Mouse (Mus musculus) spleen, postnatal 4 days (tissue): ENCODE data around the gene Dlg1.
A peak's percentile ranks its signal among the peaks of the same experiment; 100 is the strongest.

Experiments used
- DNase-seq, 2 experiments: peaks; one replicate each; pipeline ENCODE4 v3.0.0; 2022; ENCODE audit warnings: low spot score in 2 of 2

Gene Dlg1

GRCm38 (mm10) chr16:31905331-31905730, 242.1 kb downstream of the Dlg1 start:
- no peak for DNase-seq

DNA sequence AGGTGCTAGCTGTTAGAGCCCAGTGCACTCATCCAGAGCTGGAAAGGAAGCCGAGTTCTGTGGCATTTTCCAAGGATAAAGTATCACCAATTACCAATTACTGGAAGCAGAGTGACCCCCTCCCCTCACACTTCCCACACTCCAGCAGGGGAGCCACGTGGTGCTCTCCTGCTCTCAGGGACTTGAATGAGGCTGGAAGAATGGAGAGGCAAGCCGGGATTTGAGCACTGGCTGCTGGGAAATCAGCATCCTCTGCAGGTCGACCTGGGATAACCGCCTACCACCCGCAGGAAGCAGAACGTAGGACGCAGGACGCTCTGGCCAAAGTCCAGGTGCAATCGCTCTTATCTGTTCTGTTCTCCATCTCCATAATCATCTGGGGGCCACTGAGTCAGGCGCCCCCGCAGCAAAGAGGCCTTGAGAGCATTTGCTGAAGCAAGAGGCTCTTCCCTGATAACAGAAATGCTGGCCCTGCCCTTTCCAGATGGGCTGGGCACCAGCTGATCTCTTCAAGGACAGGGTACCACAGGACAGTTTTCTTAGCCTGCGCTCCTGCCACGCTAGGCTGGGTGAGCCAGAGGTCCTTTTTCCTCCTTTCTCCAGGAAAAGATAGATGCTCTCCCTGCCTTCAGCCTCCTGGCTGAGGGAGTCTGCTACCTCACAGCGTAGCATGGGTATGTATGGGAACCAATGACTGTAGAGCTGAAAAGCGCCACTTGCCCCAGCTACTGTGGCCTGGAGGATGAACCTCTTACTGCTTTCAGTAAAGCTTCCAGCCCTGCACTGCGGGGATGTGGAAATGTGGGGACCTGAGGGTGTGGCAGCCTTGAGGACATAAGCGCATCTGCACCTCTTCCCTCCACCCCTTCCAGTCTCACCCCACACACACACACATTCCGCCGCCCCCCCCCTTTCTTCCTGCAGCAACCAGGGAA, 242.9 kb downstream of the Dlg1 start:
- DNase-seq: no peak

DNA sequence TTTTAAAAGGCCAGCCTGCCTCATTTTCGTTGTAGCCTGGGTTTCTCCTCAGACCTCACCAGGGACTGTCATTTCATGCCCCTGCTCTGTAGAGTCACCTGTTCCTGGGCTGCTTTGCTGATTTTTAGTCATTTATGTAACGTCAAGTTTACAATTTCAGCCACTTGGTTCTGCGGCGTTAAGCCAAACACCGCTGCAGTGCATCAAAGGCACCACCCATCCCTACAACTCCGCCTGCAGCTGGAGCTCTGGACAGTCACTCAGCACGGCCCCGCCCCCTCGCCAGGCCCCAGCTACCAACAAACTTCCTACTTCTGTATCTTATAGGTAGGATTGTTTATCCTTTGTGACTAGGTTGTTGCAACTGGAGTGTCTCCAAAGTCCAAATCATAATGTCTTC, 243.7 kb downstream of the Dlg1 start:
- no peak for DNase-seq

GRCm38 (mm10) chr16:31908959-31909358, 245.7 kb downstream of the Dlg1 start:
- DNase-seq: no peak

DNA sequence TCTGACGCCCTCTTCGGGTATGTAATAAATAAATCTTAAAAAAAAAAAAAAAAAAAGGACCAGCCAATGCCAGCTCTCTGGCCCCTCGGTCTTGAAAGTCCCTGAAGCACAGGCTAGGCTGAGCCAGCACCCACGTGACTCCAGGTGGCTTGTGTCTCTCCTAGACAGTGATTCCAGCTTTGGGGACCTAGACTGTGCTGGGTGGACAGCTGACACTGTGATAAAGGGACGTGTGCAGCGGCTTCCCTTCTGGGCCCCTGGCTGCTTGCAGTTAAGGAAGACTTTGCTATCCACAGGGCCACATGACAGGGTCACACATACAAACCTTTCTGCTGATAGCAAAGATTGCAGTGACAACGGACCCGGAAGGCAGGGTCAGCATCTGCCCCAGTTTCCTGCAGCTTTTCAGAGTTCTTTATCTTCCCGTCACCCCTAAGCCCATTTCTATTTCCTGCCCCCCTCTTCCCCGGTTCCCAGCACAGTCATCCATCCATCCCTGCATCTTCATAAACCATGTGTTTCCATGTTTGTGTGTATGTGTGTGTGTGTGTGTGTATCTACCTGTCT, 247.1 kb downstream of the Dlg1 start:
- DNase-seq: no peak

GRCm38 (mm10) chr16:31917776-31918175, 254.5 kb downstream of the Dlg1 start:
- no peak for DNase-seq

- peak; percentile 51 to 81 for DNase-seq
Measured at GRCm38 (mm10) chr16:31918248-31918724, 255.0 kb downstream of the Dlg1 start.

GRCm38 (mm10) chr16:31924368-31924767, 261.1 kb downstream of the Dlg1 start:
- no peak for DNase-seq
